Mouse (Mus musculus): ENCODE measurements around the gene Qsox2. TPM values are rescaled to one million over a fixed set of nuclear protein-coding genes. Genes with fewer than 3 reads are reported as not detected.

Qsox2 gene
- polyA plus RNA-seq, 1 experiment from 2014 or later = 19.6 TPM

DNA sequence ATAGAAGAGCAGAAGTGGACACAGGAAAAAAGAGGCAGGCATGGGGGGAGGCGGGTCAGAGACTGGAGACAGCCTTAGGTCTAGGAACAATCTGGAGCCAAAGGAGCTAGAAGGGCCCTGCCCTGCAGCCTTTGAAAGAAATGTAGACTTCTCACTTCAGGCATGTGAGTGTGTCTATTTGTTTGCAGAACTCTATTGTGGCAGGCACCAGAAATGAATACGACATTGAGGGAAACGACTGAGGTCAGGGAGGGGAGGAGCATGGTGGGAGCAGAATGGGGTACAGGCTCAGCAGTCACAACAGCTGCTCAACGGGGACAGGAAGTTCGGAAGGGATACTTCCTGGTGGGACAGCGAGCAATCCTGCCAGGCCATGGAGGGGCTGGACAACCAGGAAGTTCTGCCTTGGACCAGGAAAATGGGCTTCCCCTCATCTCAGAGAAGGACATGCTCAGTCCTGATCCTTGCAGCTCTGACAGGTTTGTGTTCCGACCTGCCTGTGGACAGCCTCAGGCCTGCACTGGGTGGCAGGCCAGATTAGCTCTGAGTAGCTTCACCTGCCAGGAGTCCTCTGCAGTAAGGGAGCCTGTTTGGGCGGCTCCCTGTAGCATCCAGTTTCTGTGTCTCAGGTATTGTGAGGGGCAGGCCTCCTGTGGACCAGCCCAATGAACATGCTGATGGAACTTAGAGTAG is 15.3 kb upstream of the Qsox2 start:
- no peaks in the 10 kb centered on the region for H3K36me3 ChIP-seq
- no peak overlapping the region for H3K27ac ChIP-seq
- no peaks in the 10 kb centered on the region for H3K9me3 ChIP-seq (replicated peaks)
- WGBS = 60% methylated on average over 8 of the region's 8 CpGs
- no peak overlapping the region for H3K9ac ChIP-seq
- H3K27me3 ChIP-seq = no peaks in the 10 kb centered on the region
- H3K4me2 ChIP-seq = no peak overlapping the region
- no peaks in the 10 kb centered on the region for H3K4me1 ChIP-seq
- H3K4me3 ChIP-seq (replicated peaks) = no peak overlapping the region
- no peak for ATAC-seq (replicated peaks; ENCODE audit: low FRiP score)

DNA sequence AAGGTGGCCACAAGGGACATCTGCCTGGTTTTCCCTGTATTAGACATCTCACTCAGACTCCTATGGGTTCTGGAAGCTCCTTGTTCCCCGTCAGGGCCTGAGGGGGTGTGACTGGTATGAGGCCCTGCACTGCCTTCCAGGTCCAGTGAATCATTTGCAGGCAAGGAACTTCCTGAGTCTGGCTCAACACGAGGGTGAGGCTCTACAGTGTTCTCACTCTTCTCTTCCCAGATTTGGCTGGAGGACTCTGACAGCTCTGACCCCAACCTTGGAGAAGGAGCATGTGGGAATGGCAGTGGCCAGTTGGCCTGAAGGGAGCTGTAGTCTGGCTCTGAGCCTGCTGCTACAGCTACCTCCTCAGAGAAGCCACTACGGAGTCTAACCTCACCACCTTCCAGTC is 10.2 kb upstream of the Qsox2 start:
- Histone ChIP-seq H3K36me3 (no peaks in the 10 kb centered on the region), H3K4me2 (no peak overlapping the region), H3K9me3 (replicated peaks) (no peaks in the 10 kb centered on the region), H3K4me3 (replicated peaks) (no peak overlapping the region), H3K27me3 (no peaks in the 10 kb centered on the region), H3K9ac (no peak overlapping the region), H3K4me1 (no peaks in the 10 kb centered on the region), H3K27ac (no peak overlapping the region)
- WGBS = 55% methylated on average over 3 of the region's 3 CpGs
- ATAC-seq (replicated peaks; ENCODE audit: low FRiP score) = no peak

DNA sequence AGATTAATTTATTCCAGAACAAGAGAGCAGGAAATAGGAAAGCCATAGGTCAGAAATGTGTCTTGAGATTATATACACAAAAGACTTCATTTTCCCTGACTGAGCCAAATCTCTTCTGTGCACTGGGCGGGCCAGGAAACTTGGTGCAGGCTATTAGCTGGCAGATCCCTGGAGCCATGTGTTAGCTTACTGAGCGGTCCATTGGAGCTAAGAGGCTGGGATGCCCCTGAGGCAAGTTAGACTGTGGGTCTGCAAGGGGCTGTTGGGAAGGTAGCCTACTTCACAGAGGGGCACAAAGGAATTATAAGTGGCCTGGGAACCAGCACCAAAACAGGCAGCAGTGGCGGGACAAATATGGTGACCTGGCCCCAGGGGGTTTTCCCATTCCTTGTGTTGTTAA is 3.5 kb upstream of the Qsox2 start:
- Histone ChIP-seq H3K4me2 (no peak overlapping the region), H3K4me3 (replicated peaks) (no peak overlapping the region), H3K36me3 (no peaks in the 10 kb centered on the region), H3K9me3 (replicated peaks) (no peaks in the 10 kb centered on the region), H3K9ac (no peak overlapping the region), H3K4me1 (peaks cover 22% of the 10 kb centered on the region), H3K27me3 (no peaks in the 10 kb centered on the region), H3K27ac (no peak overlapping the region)
- WGBS = 66% methylated on average over 3 of the region's 3 CpGs
- ATAC-seq (replicated peaks; ENCODE audit: low FRiP score) = no peak

DNA sequence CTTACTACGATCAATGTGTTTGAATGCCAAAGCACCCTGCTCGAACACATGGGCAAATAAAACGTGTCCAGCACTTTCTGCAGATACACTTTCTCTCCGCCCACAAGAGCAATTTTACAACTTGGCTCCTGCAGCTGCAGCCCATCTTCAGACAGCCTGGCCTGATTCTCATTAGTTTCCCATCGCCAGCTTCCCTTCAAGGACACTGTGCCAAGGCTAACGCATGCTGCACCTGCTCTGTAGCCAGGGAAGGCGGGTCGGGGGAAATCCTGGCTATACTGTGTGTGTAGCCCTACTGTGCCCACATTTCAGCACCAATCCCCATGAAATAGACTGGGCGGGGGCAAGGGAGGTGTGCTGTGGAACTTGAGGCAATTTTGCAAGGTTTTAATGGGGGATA is 3.0 kb upstream of the Qsox2 start:
- H3K4me3 ChIP-seq (replicated peaks) = no peak overlapping the region
- no peak overlapping the region for H3K27ac ChIP-seq
- ATAC-seq (replicated peaks; ENCODE audit: low FRiP score) = no peak
- H3K9ac ChIP-seq = no peak overlapping the region
- peaks cover 22% of the 10 kb centered on the region for H3K4me1 ChIP-seq
- H3K4me2 ChIP-seq = no peak overlapping the region
- H3K36me3 ChIP-seq = no peaks in the 10 kb centered on the region
- H3K27me3 ChIP-seq = no peaks in the 10 kb centered on the region
- WGBS = 38% methylated on average over 9 of the region's 9 CpGs
- H3K9me3 ChIP-seq (replicated peaks) = no peaks in the 10 kb centered on the region

DNA sequence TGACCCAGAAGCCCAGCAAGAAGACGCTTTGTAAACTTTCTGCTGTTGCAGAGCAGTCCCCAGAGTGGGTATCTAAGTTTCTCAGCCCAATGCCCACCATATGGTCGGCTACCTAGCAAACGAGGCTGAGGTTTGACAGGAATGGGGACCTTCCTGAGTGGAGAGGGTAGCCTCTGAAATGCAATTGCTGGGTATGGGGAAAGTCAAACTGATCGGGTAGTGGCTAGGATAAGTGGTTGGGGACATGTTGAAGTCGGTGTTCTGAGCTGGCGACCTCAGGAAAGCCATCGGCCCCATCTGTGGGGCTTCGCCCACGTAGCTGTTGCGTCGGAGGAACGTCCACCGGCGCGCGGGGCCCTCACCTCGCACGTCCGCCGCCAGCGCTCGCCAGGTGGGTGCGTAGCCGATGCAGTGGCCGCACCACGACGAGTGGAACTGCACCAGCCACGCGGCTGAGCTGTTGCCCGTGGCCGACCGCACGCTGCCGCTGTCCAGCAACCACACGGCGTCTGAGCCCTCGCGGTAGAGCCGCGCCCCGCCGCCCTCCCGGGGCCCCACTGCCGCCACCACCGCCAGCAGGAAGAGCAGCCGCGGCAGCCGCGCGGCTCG is 540 bp downstream of the Qsox2 start:
- peak overlapping the region; percentile 90 for H3K4me2 ChIP-seq
- H3K27ac ChIP-seq = peak overlapping the region; percentile 70
- peak overlapping the region; percentile 71 for H3K4me3 ChIP-seq (replicated peaks)
- H3K9me3 ChIP-seq (replicated peaks) = no peaks in the 10 kb centered on the region
- 1% methylated on average over 49 of the region's 51 CpGs for WGBS
- peaks cover 22% of the 10 kb centered on the region for H3K4me1 ChIP-seq
- ATAC-seq (replicated peaks; ENCODE audit: low FRiP score) = peak; percentile 64
- H3K27me3 ChIP-seq = no peaks in the 10 kb centered on the region
- H3K36me3 ChIP-seq = no peaks in the 10 kb centered on the region
- peak overlapping the region; percentile 63 for H3K9ac ChIP-seq

DNA sequence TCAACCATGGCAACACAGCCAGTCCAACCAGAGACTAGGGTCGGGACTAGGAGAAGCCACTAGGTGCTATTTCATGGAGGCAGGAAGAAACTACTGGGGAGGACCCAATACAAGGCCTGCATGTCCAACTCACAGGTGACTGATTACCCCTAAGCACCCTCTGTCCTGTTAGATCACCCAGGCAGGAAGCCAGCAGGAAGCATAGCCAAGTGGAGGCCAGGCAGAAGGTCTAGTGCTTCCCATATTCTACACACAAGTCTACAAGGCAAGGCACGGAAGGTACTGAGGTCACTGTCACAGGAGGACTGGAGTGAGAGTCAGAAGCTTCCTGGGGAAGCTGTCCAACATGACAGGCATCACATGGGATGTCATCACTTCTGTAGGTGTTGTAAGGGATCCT is 2.6 kb downstream of the Qsox2 start:
- Histone ChIP-seq H3K9me3 (replicated peaks) (no peaks in the 10 kb centered on the region), H3K27me3 (no peaks in the 10 kb centered on the region), H3K4me1 (peaks cover 13% of the 10 kb centered on the region), H3K4me3 (replicated peaks) (no peak overlapping the region), H3K36me3 (no peaks in the 10 kb centered on the region), H3K4me2 (no peak overlapping the region), H3K9ac (no peak overlapping the region), H3K27ac (no peak overlapping the region)
- ATAC-seq (replicated peaks; ENCODE audit: low FRiP score) = no peak
- 74% methylated on average over 2 of the region's 2 CpGs for WGBS

DNA sequence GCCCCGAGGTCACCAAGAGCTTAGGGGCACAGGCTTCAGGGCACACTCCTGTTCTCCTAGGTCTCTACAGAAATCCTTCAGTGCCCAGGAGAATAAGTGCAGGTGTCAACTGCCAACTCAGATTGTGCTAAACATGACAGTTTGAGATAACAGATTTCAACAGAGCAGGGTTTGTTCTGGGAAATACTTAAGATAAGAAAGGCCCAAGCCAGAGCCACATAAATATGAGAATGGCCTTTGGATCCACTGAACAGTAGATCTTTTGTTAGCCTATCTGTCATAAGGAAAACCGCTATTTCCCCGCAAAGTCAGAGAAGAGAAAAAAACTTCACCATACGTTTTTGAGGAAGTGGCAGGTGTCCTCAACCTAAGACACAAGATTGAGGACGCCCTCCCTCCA is 3.1 kb downstream of the Qsox2 start:
- Histone ChIP-seq H3K4me3 (replicated peaks) (no peak overlapping the region), H3K27ac (no peak overlapping the region), H3K9ac (no peak overlapping the region), H3K4me2 (no peak overlapping the region), H3K9me3 (replicated peaks) (no peaks in the 10 kb centered on the region), H3K36me3 (no peaks in the 10 kb centered on the region), H3K27me3 (no peaks in the 10 kb centered on the region), H3K4me1 (peaks cover 12% of the 10 kb centered on the region)
- no peak for ATAC-seq (replicated peaks; ENCODE audit: low FRiP score)
- 86% methylated on average over 5 of the region's 5 CpGs for WGBS

DNA sequence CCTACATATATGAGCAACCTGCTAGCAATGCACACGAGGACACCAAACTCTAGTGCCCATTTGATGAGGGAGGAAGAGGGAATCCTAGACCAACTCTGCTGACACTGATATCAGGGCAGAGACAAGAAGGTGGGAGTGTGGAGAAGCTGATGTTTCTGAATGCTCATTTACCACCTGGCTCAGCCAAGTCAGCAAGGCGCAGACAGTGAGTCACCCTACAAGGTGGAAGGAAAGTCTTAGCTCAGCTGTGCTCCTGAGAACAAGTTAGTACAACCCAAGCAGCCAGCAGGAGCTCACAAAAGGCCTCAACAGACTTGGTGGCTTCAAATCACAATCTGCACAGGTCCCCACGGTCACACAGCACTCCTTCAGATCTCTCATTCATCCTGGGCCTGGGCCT is 6.0 kb downstream of the Qsox2 start:
- Histone ChIP-seq H3K27ac (no peak overlapping the region), H3K36me3 (no peaks in the 10 kb centered on the region), H3K9ac (no peak overlapping the region), H3K4me2 (no peak overlapping the region), H3K4me3 (replicated peaks) (no peak overlapping the region), H3K4me1 (peaks cover 6% of the 10 kb centered on the region), H3K9me3 (replicated peaks) (no peaks in the 10 kb centered on the region), H3K27me3 (no peaks in the 10 kb centered on the region)
- no peak for ATAC-seq (replicated peaks; ENCODE audit: low FRiP score)
- WGBS = 69% methylated on average over 3 of the region's 3 CpGs

DNA sequence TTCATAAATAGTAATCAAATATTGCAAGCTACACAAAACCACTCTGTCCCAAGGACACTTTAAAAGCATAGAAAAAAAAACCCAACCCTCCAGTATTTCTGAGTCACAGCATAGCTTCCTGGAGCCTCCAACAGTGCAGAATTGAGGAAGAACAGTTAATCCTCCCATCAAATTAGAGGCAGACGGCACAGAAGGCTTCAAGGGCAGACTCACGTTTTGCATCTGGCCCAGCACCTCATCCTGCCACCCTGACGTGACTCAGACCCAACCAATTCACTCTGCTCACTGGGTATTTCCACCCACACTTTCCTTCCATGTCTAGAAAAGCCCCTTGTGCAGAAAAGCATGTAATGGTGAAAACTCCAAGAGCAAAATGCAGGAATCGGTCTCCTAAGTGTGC is 7.1 kb downstream of the Qsox2 start:
- no peak overlapping the region for H3K27ac ChIP-seq
- no peaks in the 10 kb centered on the region for H3K36me3 ChIP-seq
- H3K9me3 ChIP-seq (replicated peaks) = no peaks in the 10 kb centered on the region
- 60% methylated on average over 4 of the region's 4 CpGs for WGBS
- H3K4me3 ChIP-seq (replicated peaks) = no peak overlapping the region
- no peak overlapping the region for H3K4me2 ChIP-seq
- ATAC-seq (replicated peaks; ENCODE audit: low FRiP score) = no peak
- H3K27me3 ChIP-seq = no peaks in the 10 kb centered on the region
- no peaks in the 10 kb centered on the region for H3K4me1 ChIP-seq
- no peak overlapping the region for H3K9ac ChIP-seq

DNA sequence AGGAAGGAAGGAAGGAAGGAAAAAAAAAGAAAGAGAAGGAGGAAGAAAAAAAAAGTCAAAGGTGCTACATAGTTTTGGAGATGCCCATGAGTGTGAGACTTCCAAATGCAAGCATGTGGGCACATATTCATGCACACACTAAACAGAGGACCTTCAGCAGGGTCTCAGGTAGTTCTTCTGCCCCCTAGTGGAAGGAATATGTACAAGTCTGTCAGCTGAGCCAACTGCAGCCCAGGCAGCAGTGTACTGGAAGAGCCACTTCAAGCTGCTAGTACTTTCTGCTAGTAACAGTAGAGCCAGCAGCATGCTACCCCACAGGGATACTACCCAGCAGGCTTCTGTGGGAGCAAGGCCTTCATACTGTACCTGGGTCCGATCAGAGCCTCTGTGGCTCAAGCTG is 9.5 kb downstream of the Qsox2 start:
- 66% methylated on average over 1 of the region's 1 CpGs for WGBS
- Histone ChIP-seq H3K36me3 (peaks cover 20% of the 10 kb centered on the region), H3K9ac (no peak overlapping the region), H3K27ac (no peak overlapping the region), H3K4me1 (no peaks in the 10 kb centered on the region), H3K4me3 (replicated peaks) (no peak overlapping the region), H3K4me2 (no peak overlapping the region), H3K27me3 (no peaks in the 10 kb centered on the region), H3K9me3 (replicated peaks) (no peaks in the 10 kb centered on the region)
- peak; percentile 66 for ATAC-seq (replicated peaks; ENCODE audit: low FRiP score)

DNA sequence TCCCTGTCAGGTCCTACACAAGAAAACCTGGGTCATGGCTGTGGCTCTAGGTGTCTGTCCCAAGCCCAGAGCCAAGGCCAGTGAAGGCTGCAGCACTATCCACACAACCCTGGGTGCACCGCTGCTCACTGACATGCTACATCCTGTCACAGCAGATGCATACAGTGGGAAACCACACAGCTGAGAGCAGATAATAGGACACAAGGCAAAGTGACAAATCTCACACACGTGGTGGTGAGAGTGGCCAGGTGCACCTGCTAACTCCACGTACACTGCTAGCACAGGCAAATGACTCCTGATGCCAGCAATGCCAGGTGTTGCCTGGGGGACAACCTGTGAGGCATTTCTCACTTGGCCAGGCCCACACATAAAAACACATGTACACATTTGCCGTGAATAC is 12.1 kb downstream of the Qsox2 start:
- no peak overlapping the region for H3K4me3 ChIP-seq (replicated peaks)
- no peaks in the 10 kb centered on the region for H3K4me1 ChIP-seq
- 89% methylated on average over 4 of the region's 4 CpGs for WGBS
- no peak overlapping the region for H3K9ac ChIP-seq
- H3K9me3 ChIP-seq (replicated peaks) = no peaks in the 10 kb centered on the region
- no peak overlapping the region for H3K27ac ChIP-seq
- ATAC-seq (replicated peaks; ENCODE audit: low FRiP score) = no peak
- no peak overlapping the region for H3K4me2 ChIP-seq
- H3K27me3 ChIP-seq = no peaks in the 10 kb centered on the region
- H3K36me3 ChIP-seq = peaks cover 42% of the 10 kb centered on the region

DNA sequence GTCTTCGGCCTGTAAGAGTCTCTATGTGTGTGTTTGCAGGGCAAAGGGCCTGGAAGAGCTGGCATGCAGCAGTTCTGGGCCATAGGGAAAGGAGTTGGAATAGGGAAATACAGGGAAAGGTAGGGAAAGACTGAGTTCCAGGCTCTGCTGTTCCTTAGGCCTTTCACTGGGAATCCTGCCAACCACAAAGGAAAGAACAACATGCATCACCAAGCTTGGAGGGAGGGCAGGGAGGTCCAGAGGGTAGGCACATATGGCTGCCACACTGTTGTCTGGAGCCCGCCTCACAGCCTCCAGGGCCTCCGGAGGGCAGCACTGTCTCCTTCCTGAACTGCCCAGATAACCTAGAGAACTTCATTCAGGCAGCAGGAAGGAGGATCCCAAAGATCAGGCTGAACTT is 13.4 kb downstream of the Qsox2 start:
- ATAC-seq (replicated peaks; ENCODE audit: low FRiP score) = no peak
- WGBS = 92% methylated on average over 3 of the region's 3 CpGs
- Histone ChIP-seq H3K9ac (no peak overlapping the region), H3K9me3 (replicated peaks) (no peaks in the 10 kb centered on the region), H3K4me3 (replicated peaks) (no peak overlapping the region), H3K36me3 (peaks cover 55% of the 10 kb centered on the region), H3K4me2 (no peak overlapping the region), H3K4me1 (no peaks in the 10 kb centered on the region), H3K27ac (no peak overlapping the region), H3K27me3 (no peaks in the 10 kb centered on the region)

DNA sequence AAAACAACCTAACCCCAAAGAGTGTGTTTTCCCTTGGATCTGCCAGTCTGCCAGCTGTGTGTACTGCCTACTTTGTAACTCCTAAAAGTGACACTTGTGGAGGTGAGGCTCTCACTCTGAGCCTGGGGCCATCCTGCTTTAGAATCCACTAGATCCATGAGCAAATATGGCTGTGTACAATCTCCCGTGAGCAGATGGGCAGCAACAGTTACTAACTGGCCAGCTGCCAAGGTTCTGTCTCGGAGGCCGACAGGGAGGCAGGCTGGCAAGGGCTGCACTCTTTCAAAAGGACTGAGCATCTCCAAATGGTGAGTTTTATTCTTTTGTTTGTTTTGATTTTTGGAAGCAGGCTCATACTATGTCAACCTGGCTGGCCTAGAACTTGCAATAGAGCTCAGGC is 22.8 kb downstream of the Qsox2 start:
- Histone ChIP-seq H3K27me3 (no peaks in the 10 kb centered on the region), H3K36me3 (peaks cover 71% of the 10 kb centered on the region), H3K9me3 (replicated peaks) (no peaks in the 10 kb centered on the region), H3K4me2 (no peak overlapping the region), H3K4me3 (replicated peaks) (no peak overlapping the region), H3K9ac (no peak overlapping the region), H3K27ac (no peak overlapping the region), H3K4me1 (no peaks in the 10 kb centered on the region)
- ATAC-seq (replicated peaks; ENCODE audit: low FRiP score) = no peak
- WGBS = 44% methylated on average over 3 of the region's 3 CpGs

Measured in kidney, embryonic 15.5 days (tissue).